Comparison of ENCODE assay signal across 7 mouse cellular contexts in the genomic region with DNA sequence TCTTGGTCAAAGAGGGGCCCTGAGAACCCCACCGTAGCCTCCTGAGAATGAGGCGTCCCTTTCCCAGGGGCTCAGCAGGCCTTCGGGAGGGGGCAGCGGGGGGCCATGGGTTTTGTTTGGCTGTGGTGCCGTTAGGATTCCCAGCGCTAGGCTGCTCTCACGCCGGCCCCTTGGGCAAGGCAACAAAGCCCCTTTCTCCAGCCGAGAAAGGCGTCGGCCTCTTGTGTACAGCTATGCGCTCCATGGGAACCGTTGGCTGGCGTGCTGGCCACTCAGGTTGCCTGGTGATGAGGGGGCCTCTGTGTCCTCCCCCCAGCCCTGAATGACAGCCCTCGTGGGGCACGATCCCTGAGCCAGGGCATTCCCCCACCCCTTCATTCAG. TPM values are rescaled to one million over a fixed set of nuclear protein-coding genes. Genes with fewer than 3 reads are reported as not detected.
DNase-seq lines count a peak whose midpoint lies in the region; ATAC-seq lines count a peak whose summit lies in the region.

No protein-coding gene starts in this region.

- peaks cover 36% of the 10 kb centered on the region for H3K27me3 ChIP-seq in megakaryocyte, embryonic 14.5 days (replicated peaks)
- peaks cover 81% of the 10 kb centered on the region for H3K27me3 ChIP-seq in embryonic facial prominence, embryonic 13.5 days
- H3K27me3 ChIP-seq in hindbrain, embryonic 15.5 days: peaks cover 12% of the 10 kb centered on the region; the same call in 1 of the 2 replicates
- H3K27me3 ChIP-seq in midbrain, embryonic 10.5 days (ENCODE audit: low read depth, poor library complexity, severe bottlenecking): peaks cover 75% of the 10 kb centered on the region

- peak overlapping the region; percentile 94 for H3K4me3 ChIP-seq in megakaryocyte, embryonic 14.5 days (replicated peaks)
- peak overlapping the region; percentile 60 for H3K4me3 ChIP-seq in embryonic facial prominence, embryonic 13.5 days
- peak overlapping the region; percentile 55 for H3K4me3 ChIP-seq in hindbrain, embryonic 15.5 days
- peak overlapping the region; percentile 92 for H3K4me3 ChIP-seq in midbrain, embryonic 10.5 days

- no peak for ATAC-seq in megakaryocyte, adult 5-6 weeks (ENCODE audit: poor library complexity, severe bottlenecking)
- ATAC-seq in embryonic facial prominence, embryonic 13.5 days (ENCODE audit: insufficient number of reproducible peaks, insufficient read depth, low FRiP score, low TSS enrichment, low read depth): no peak
- peak; percentile 23; the same call in 1 of the 2 replicates for ATAC-seq in hindbrain, embryonic 15.5 days (ENCODE audit: low FRiP score, low read depth)

- DNase-seq in midbrain, embryonic 10.5 days (ENCODE audit: low spot score): peak; percentile 81
- no peak for DNase-seq in urinary bladder, postnatal 14 days (ENCODE audit: low spot score)
- DNase-seq in kidney, postnatal 14 days: no peak

- H3K27ac ChIP-seq in embryonic facial prominence, embryonic 13.5 days: peak overlapping the region; percentile 90
- peak overlapping the region; percentile 85 for H3K27ac ChIP-seq in hindbrain, embryonic 15.5 days (replicated peaks)
- H3K27ac ChIP-seq in midbrain, embryonic 10.5 days (replicated peaks): peak overlapping the region; percentile 98

- WGBS in embryonic facial prominence, embryonic 13.5 days: 2% methylated on average over 16 of the region's 16 CpGs
- WGBS in hindbrain, embryonic 15.5 days: under 1% methylated on average over 16 of the region's 16 CpGs
- under 1% methylated on average over 16 of the region's 16 CpGs for WGBS in midbrain, embryonic 10.5 days

- no peaks in the 10 kb centered on the region for H3K9me3 ChIP-seq in megakaryocyte, embryonic 14.5 days
- no peaks in the 10 kb centered on the region for H3K9me3 ChIP-seq in embryonic facial prominence, embryonic 13.5 days
- no peaks in the 10 kb centered on the region for H3K9me3 ChIP-seq in hindbrain, embryonic 15.5 days
- H3K9me3 ChIP-seq in midbrain, embryonic 10.5 days (replicated peaks): no peaks in the 10 kb centered on the region

- H3K9ac ChIP-seq in embryonic facial prominence, embryonic 13.5 days: peak overlapping the region; percentile 72
- peak overlapping the region; percentile 51 for H3K9ac ChIP-seq in hindbrain, embryonic 15.5 days

- H3K36me3 ChIP-seq in megakaryocyte, embryonic 14.5 days (replicated peaks; ENCODE audit: low read length): peaks cover 30% of the 10 kb centered on the region
- peaks cover 13% of the 10 kb centered on the region for H3K36me3 ChIP-seq in embryonic facial prominence, embryonic 13.5 days
- no peaks in the 10 kb centered on the region for H3K36me3 ChIP-seq in hindbrain, embryonic 15.5 days
- H3K36me3 ChIP-seq in midbrain, embryonic 10.5 days: peaks cover 34% of the 10 kb centered on the region

- peaks cover 82% of the 10 kb centered on the region for H3K4me1 ChIP-seq in megakaryocyte, embryonic 14.5 days
- H3K4me1 ChIP-seq in embryonic facial prominence, embryonic 13.5 days: peaks cover 83% of the 10 kb centered on the region
- H3K4me1 ChIP-seq in hindbrain, embryonic 15.5 days (replicated peaks): peaks cover 57% of the 10 kb centered on the region
- peaks cover 88% of the 10 kb centered on the region for H3K4me1 ChIP-seq in midbrain, embryonic 10.5 days

- H3K4me2 ChIP-seq in embryonic facial prominence, embryonic 13.5 days: peak overlapping the region; percentile 83
- H3K4me2 ChIP-seq in hindbrain, embryonic 15.5 days: peak overlapping the region; percentile 95

RNA-seq across cellular contexts. Expression of a gene that starts 1.5 kb away (rescaled TPM):
- polyA plus RNA-seq in megakaryocyte, embryonic 14.5 days (2012; ENCODE audit: insufficient read depth, low replicate concordance): 7.3 and 31.9 TPM in 2 replicates
- total RNA-seq in megakaryocyte, adult 5-6 weeks (2015): 21.3 and 23.2 TPM in 2 replicates
- 48.0 and 54.2 TPM in 2 replicates for total RNA-seq in megakaryocyte, adult 5-6 weeks (2017)
- 20.6 and 21.8 TPM in 2 replicates for polyA plus RNA-seq in embryonic facial prominence, embryonic 13.5 days (2015; fragmentation: Nextera tagmentation; extraction: Ambion mirVana)
- polyA plus RNA-seq in hindbrain, embryonic 15.5 days (2015; fragmentation: Nextera tagmentation; extraction: Ambion mirVana): 28.4 and 28.8 TPM in 2 replicates
- polyA plus RNA-seq in midbrain, embryonic 10.5 days (2016; fragmentation: Nextera tagmentation; extraction: Ambion mirVana): 43.7 and 50.8 TPM in 2 replicates

RNA-seq across cellular contexts. Expression of a gene that starts 40.2 kb away (rescaled TPM):
- polyA plus RNA-seq in megakaryocyte, embryonic 14.5 days (2012; ENCODE audit: insufficient read depth, low replicate concordance): 302 and 455 TPM in 2 replicates
- 42.4 and 46.0 TPM in 2 replicates for total RNA-seq in megakaryocyte, adult 5-6 weeks (2015)
- total RNA-seq in megakaryocyte, adult 5-6 weeks (2017): 8.0 and 11.6 TPM in 2 replicates
- polyA plus RNA-seq in embryonic facial prominence, embryonic 13.5 days (2015; fragmentation: Nextera tagmentation; extraction: Ambion mirVana): 45.0 and 47.6 TPM in 2 replicates
- 84.6 and 85.2 TPM in 2 replicates for polyA plus RNA-seq in hindbrain, embryonic 15.5 days (2015; fragmentation: Nextera tagmentation; extraction: Ambion mirVana)
- polyA plus RNA-seq in midbrain, embryonic 10.5 days (2016; fragmentation: Nextera tagmentation; extraction: Ambion mirVana): 28.6 and 36.2 TPM in 2 replicates

RNA-seq across cellular contexts. Expression of a gene that starts 43.8 kb away (rescaled TPM):
- polyA plus RNA-seq in megakaryocyte, embryonic 14.5 days (2012; ENCODE audit: insufficient read depth, low replicate concordance): 0.77 TPM in 1 of 2 replicates, not detected in the other
- total RNA-seq in megakaryocyte, adult 5-6 weeks (2015): not detected in 2 replicates
- total RNA-seq in megakaryocyte, adult 5-6 weeks (2017): not detected in 2 replicates
- not detected in 2 replicates for polyA plus RNA-seq in embryonic facial prominence, embryonic 13.5 days (2015; fragmentation: Nextera tagmentation; extraction: Ambion mirVana)
- not detected in 2 replicates for polyA plus RNA-seq in hindbrain, embryonic 15.5 days (2015; fragmentation: Nextera tagmentation; extraction: Ambion mirVana)
- 0.62 and 0.63 TPM in 2 replicates for polyA plus RNA-seq in midbrain, embryonic 10.5 days (2016; fragmentation: Nextera tagmentation; extraction: Ambion mirVana)
